18 mouse cellular contexts compared by ENCODE assay signal in the genomic region with DNA sequence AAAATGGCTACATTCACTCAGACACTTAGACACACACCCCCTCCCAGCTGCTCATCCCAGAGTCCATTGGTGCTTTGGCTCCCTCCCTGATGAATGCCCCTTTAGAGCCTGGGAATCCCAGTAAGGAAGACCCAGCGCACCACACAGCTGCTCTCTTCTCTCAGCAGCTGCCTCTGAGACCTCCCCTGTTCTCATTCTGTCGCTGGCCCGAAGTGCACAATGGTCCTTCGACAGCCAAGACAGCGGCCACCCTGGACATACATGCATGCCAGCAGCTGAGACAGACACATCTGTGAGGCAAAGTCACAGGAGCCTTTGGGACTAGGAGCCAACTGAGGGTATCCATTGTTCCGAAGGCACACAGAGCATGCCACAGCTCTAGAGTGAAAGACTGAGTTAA.
DNase-seq lines count a peak whose midpoint lies in the region; ATAC-seq lines count a peak whose summit lies in the region.
"Had no signal": no experiment of that assay in that cellular context is flagged by ENCODE, and none has a peak within 500 bp of the region (broad histone marks: within the 10 kb centered on the region; RNA-seq: fewer than 3 reads in every experiment).

No protein-coding gene starts in this region.

- H3K9ac ChIP-seq in forebrain, embryonic 16.5 days (replicated peaks; ENCODE audit: low read depth, low read length) = no peak overlapping the region
- H3K9ac ChIP-seq in forebrain, embryonic 15.5 days (replicated peaks) = no peak overlapping the region
- H3K9ac ChIP-seq in midbrain, embryonic 11.5 days (ENCODE audit: low read length) = no peak overlapping the region
- H3K9ac ChIP-seq in midbrain, embryonic 13.5 days (replicated peaks) = no peak overlapping the region
- H3K9ac ChIP-seq in neural tube, embryonic 12.5 days = no peak overlapping the region
- H3K9ac ChIP-seq: limb, embryonic 12.5 days; liver, postnatal 0 days had no signal

- H3K4me3 ChIP-seq in forebrain, embryonic 16.5 days (replicated peaks; ENCODE audit: low read length) = no peak overlapping the region
- H3K4me3 ChIP-seq in forebrain, embryonic 15.5 days = no peak overlapping the region
- no peak overlapping the region for H3K4me3 ChIP-seq in midbrain, embryonic 11.5 days (ENCODE audit: low read depth, low read length)
- H3K4me3 ChIP-seq in midbrain, embryonic 13.5 days (replicated peaks) = no peak overlapping the region
- H3K4me3 ChIP-seq in neural tube, embryonic 12.5 days = no peak overlapping the region
- H3K4me3 ChIP-seq: gastrocnemius, adult 2 months; heart, adult 2 months; limb, embryonic 12.5 days had no signal

- H3K27ac ChIP-seq in forebrain, embryonic 16.5 days (ENCODE audit: low read length) = no peak overlapping the region
- no peak overlapping the region for H3K27ac ChIP-seq in forebrain, embryonic 15.5 days (replicated peaks)
- no peak overlapping the region for H3K27ac ChIP-seq in midbrain, embryonic 11.5 days (ENCODE audit: low read depth, low read length)
- no peak overlapping the region for H3K27ac ChIP-seq in midbrain, embryonic 13.5 days
- no peak overlapping the region for H3K27ac ChIP-seq in neural tube, embryonic 12.5 days
- H3K27ac ChIP-seq: gastrocnemius, adult 2 months; heart, adult 2 months; limb, embryonic 12.5 days had no signal

- DNase-seq in layer of hippocampus, adult 11-12 months (ENCODE audit: low spot score) = peak; percentile 19
- no peak for DNase-seq in layer of hippocampus, adult 8-10 months (ENCODE audit: low spot score in 2 of 2)
- DNase-seq in midbrain, embryonic 11.5 days (ENCODE audit: low spot score, missing footprints) = peak; percentile 47
- DNase-seq in Muller cell, postnatal 12 days (ENCODE audit: inconsistent ontology term) = no peak
- DNase-seq: adrenal gland, postnatal 25 days; gastrocnemius, adult 2 months; heart, adult 2 months; kidney, adult 9 months; kidney, postnatal 4 days; liver, postnatal 0 days; thymus, adult 18-20 months had no signal

- H3K36me3 ChIP-seq in forebrain, embryonic 16.5 days (ENCODE audit: control insufficient read depth, insufficient read depth) = no peaks in the 10 kb centered on the region
- H3K36me3 ChIP-seq in forebrain, embryonic 15.5 days = no peaks in the 10 kb centered on the region
- no peaks in the 10 kb centered on the region for H3K36me3 ChIP-seq in midbrain, embryonic 11.5 days (ENCODE audit: control insufficient read depth, insufficient read depth, low read length)
- no peaks in the 10 kb centered on the region for H3K36me3 ChIP-seq in midbrain, embryonic 13.5 days
- no peaks in the 10 kb centered on the region for H3K36me3 ChIP-seq in neural tube, embryonic 12.5 days

- no peaks in the 10 kb centered on the region for H3K27me3 ChIP-seq in forebrain, embryonic 16.5 days (replicated peaks; ENCODE audit: control insufficient read depth, insufficient read depth, low read length)
- H3K27me3 ChIP-seq in forebrain, embryonic 15.5 days = no peaks in the 10 kb centered on the region
- no peaks in the 10 kb centered on the region for H3K27me3 ChIP-seq in midbrain, embryonic 11.5 days (ENCODE audit: control insufficient read depth, insufficient read depth, low read length)
- H3K27me3 ChIP-seq in midbrain, embryonic 13.5 days = no peaks in the 10 kb centered on the region
- no peaks in the 10 kb centered on the region for H3K27me3 ChIP-seq in neural tube, embryonic 12.5 days (replicated peaks)
- H3K27me3 ChIP-seq: limb, embryonic 12.5 days had no signal

- peak; percentile 31; the same call in 1 of the 2 replicates for ATAC-seq in forebrain, embryonic 16.5 days
- ATAC-seq in forebrain, embryonic 15.5 days (replicated peaks) = no peak
- ATAC-seq in midbrain, embryonic 11.5 days (ENCODE audit: low FRiP score) = no peak
- ATAC-seq in midbrain, embryonic 13.5 days = no peak
- peak; percentile 55; the same call in 1 of the 2 replicates for ATAC-seq in neural tube, embryonic 12.5 days (ENCODE audit: low FRiP score, low read depth)
- ATAC-seq: activated CD4-positive, CD25-positive, alpha-beta regulatory T cell, adult 4 months; liver, postnatal 0 days; midbrain, embryonic 16.5 days had no signal

- 71% methylated on average over 6 of the region's 6 CpGs for WGBS in forebrain, embryonic 16.5 days
- WGBS in forebrain, embryonic 15.5 days = 71% methylated on average over 6 of the region's 6 CpGs
- WGBS in midbrain, embryonic 11.5 days = 75% methylated on average over 6 of the region's 6 CpGs
- 64% methylated on average over 6 of the region's 6 CpGs for WGBS in midbrain, embryonic 13.5 days
- 50% methylated on average over 6 of the region's 6 CpGs for WGBS in neural tube, embryonic 12.5 days

- no peak overlapping the region for H3K4me2 ChIP-seq in forebrain, embryonic 16.5 days (ENCODE audit: low read length)
- H3K4me2 ChIP-seq in forebrain, embryonic 15.5 days (replicated peaks) = no peak overlapping the region
- H3K4me2 ChIP-seq in midbrain, embryonic 11.5 days = no peak overlapping the region
- H3K4me2 ChIP-seq in midbrain, embryonic 13.5 days (replicated peaks) = no peak overlapping the region
- no peak overlapping the region for H3K4me2 ChIP-seq in neural tube, embryonic 12.5 days (replicated peaks)
- H3K4me2 ChIP-seq: limb, embryonic 12.5 days had no signal

- no peaks in the 10 kb centered on the region for H3K9me3 ChIP-seq in forebrain, embryonic 16.5 days (ENCODE audit: control insufficient read depth, low read length)
- no peaks in the 10 kb centered on the region for H3K9me3 ChIP-seq in forebrain, embryonic 15.5 days
- no peaks in the 10 kb centered on the region for H3K9me3 ChIP-seq in midbrain, embryonic 11.5 days (ENCODE audit: control insufficient read depth, low read length)
- no peaks in the 10 kb centered on the region for H3K9me3 ChIP-seq in midbrain, embryonic 13.5 days
- no peaks in the 10 kb centered on the region for H3K9me3 ChIP-seq in neural tube, embryonic 12.5 days
- H3K9me3 ChIP-seq: limb, embryonic 12.5 days had no signal

- H3K4me1 ChIP-seq in forebrain, embryonic 16.5 days (replicated peaks; ENCODE audit: control insufficient read depth, insufficient read depth, low read length) = no peaks in the 10 kb centered on the region
- no peaks in the 10 kb centered on the region for H3K4me1 ChIP-seq in forebrain, embryonic 15.5 days
- H3K4me1 ChIP-seq in midbrain, embryonic 11.5 days (ENCODE audit: control insufficient read depth, insufficient read depth, low read length) = no peaks in the 10 kb centered on the region
- H3K4me1 ChIP-seq in midbrain, embryonic 13.5 days (replicated peaks) = 0 out of 2 replicates have a peak, but pooled peaks cover 4% of the 10 kb centered on the region
- H3K4me1 ChIP-seq in neural tube, embryonic 12.5 days = peaks cover 18% of the 10 kb centered on the region

Comparison
In these comparisons a context has a peak if more than half of its experiments do, and no peak if none do; other contexts are left out.
1. ATAC-seq: peak in forebrain, embryonic 16.5 days (single experiment) and neural tube, embryonic 12.5 days (single experiment); none in forebrain, embryonic 15.5 days (single experiment), midbrain, embryonic 11.5 days (single experiment) and midbrain, embryonic 13.5 days (single experiment).
2. DNase-seq: peak in layer of hippocampus, adult 11-12 months (single experiment) and midbrain, embryonic 11.5 days (single experiment); none in layer of hippocampus, adult 8-10 months (0 of 2) and Muller cell, postnatal 12 days (single experiment).